8 mouse cellular contexts compared by ENCODE assay signal in the genomic region with DNA sequence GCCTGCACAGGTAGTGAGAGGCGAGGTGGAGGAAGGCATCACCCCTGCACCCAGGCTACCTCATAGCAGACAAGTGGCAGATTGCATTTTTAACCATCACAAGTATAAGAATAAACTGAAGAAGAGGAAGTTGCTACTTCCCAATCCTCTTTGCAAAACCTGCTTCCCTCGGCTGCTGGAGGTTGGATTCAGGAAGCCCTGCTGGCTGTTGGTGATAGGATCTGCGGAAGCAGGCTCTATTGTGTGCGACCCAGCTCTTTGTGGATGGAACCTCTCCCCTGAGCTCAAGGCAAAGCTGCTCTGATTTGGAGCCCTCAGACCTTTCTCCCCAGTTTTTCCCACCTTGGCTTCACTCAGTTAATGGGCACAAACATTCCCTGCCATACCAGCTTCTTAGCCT.
DNase-seq lines count a peak whose midpoint lies in the region; ATAC-seq lines count a peak whose summit lies in the region.

No protein-coding gene starts in this region.

- no peaks in the 10 kb centered on the region for H3K9me3 ChIP-seq in hindbrain, embryonic 13.5 days
- no peaks in the 10 kb centered on the region for H3K9me3 ChIP-seq in hindbrain, embryonic 11.5 days (ENCODE audit: control insufficient read depth, low read length)
- no peaks in the 10 kb centered on the region for H3K9me3 ChIP-seq in embryonic facial prominence, embryonic 11.5 days (replicated peaks; ENCODE audit: control insufficient read depth, low read length)
- H3K9me3 ChIP-seq in kidney, embryonic 16.5 days (ENCODE audit: low read length) = no peaks in the 10 kb centered on the region

- 0 out of 2 replicates have a peak overlapping the region, but pooled peaks have one; percentile 9 for H3K27ac ChIP-seq in hindbrain, embryonic 13.5 days
- no peak overlapping the region for H3K27ac ChIP-seq in hindbrain, embryonic 11.5 days (ENCODE audit: low read depth, low read length)
- 0 out of 2 replicates have a peak overlapping the region, but pooled peaks have one; percentile 20 for H3K27ac ChIP-seq in embryonic facial prominence, embryonic 11.5 days (replicated peaks; ENCODE audit: low read depth, low read length)
- peak overlapping the region; percentile 69 for H3K27ac ChIP-seq in kidney, embryonic 16.5 days (ENCODE audit: low read length)

- peaks cover 46% of the 10 kb centered on the region for H3K36me3 ChIP-seq in hindbrain, embryonic 13.5 days
- no peaks in the 10 kb centered on the region for H3K36me3 ChIP-seq in hindbrain, embryonic 11.5 days (ENCODE audit: control insufficient read depth, insufficient read depth, low read length)
- H3K36me3 ChIP-seq in embryonic facial prominence, embryonic 11.5 days (replicated peaks; ENCODE audit: control insufficient read depth, insufficient read depth, low read depth, low read length) = 0 out of 2 replicates have a peak, but pooled peaks cover 2% of the 10 kb centered on the region
- peaks cover 32% of the 10 kb centered on the region for H3K36me3 ChIP-seq in kidney, embryonic 16.5 days (ENCODE audit: insufficient read depth, low read length)

- no peak overlapping the region for H3K4me2 ChIP-seq in hindbrain, embryonic 13.5 days
- H3K4me2 ChIP-seq in hindbrain, embryonic 11.5 days (replicated peaks; ENCODE audit: low read depth, low read length) = no peak overlapping the region
- H3K4me2 ChIP-seq in embryonic facial prominence, embryonic 11.5 days (ENCODE audit: low read depth, low read length) = no peak overlapping the region
- no peak overlapping the region for H3K4me2 ChIP-seq in kidney, embryonic 16.5 days (replicated peaks; ENCODE audit: low read depth, low read length)

- H3K9ac ChIP-seq in hindbrain, embryonic 13.5 days = no peak overlapping the region
- no peak overlapping the region for H3K9ac ChIP-seq in hindbrain, embryonic 11.5 days (ENCODE audit: low read depth, low read length)
- no peak overlapping the region for H3K9ac ChIP-seq in embryonic facial prominence, embryonic 11.5 days (replicated peaks; ENCODE audit: low read length)
- no peak overlapping the region for H3K9ac ChIP-seq in kidney, embryonic 16.5 days (replicated peaks; ENCODE audit: low read length)

- H3K27me3 ChIP-seq in hindbrain, embryonic 13.5 days = no peaks in the 10 kb centered on the region
- no peaks in the 10 kb centered on the region for H3K27me3 ChIP-seq in hindbrain, embryonic 11.5 days (ENCODE audit: control insufficient read depth, insufficient read depth, low read length)
- H3K27me3 ChIP-seq in embryonic facial prominence, embryonic 11.5 days (ENCODE audit: control insufficient read depth, insufficient read depth, low read length) = no peaks in the 10 kb centered on the region
- no peaks in the 10 kb centered on the region for H3K27me3 ChIP-seq in kidney, embryonic 16.5 days (ENCODE audit: insufficient read depth, low read length)

- no peak for ATAC-seq in hindbrain, embryonic 13.5 days (ENCODE audit: low FRiP score)
- ATAC-seq in hindbrain, embryonic 11.5 days (ENCODE audit: low FRiP score) = no peak
- no peak for ATAC-seq in embryonic facial prominence, embryonic 11.5 days (replicated peaks; ENCODE audit: insufficient number of reproducible peaks, low FRiP score, low TSS enrichment, low read depth)
- 0 out of 2 replicates have a peak, but pooled peaks have one; percentile 52 for ATAC-seq in kidney, embryonic 16.5 days (ENCODE audit: low FRiP score, low TSS enrichment)

- no peak for DNase-seq in hindbrain, embryonic 11.5 days (ENCODE audit: low spot score)
- DNase-seq in embryonic facial prominence, embryonic 11.5 days (ENCODE audit: low spot score) = no peak
- DNase-seq in lung, postnatal 36 days = peak; percentile 61
- no peak for DNase-seq in cerebellum, postnatal 14 days
- no peak for DNase-seq in ovary, postnatal 14 days (ENCODE audit: low spot score)
- DNase-seq in retina, embryonic 14.5 days (ENCODE audit: low spot score) = no peak

- H3K4me3 ChIP-seq in hindbrain, embryonic 13.5 days = no peak overlapping the region
- no peak overlapping the region for H3K4me3 ChIP-seq in hindbrain, embryonic 11.5 days (ENCODE audit: low read depth, low read length)
- H3K4me3 ChIP-seq in embryonic facial prominence, embryonic 11.5 days (ENCODE audit: low read depth, low read length) = no peak overlapping the region
- no peak overlapping the region for H3K4me3 ChIP-seq in kidney, embryonic 16.5 days (ENCODE audit: low read length)

- H3K4me1 ChIP-seq in hindbrain, embryonic 13.5 days (replicated peaks) = 0 out of 2 replicates have a peak, but pooled peaks cover 2% of the 10 kb centered on the region
- H3K4me1 ChIP-seq in hindbrain, embryonic 11.5 days (replicated peaks; ENCODE audit: control insufficient read depth, insufficient read depth, low read length) = no peaks in the 10 kb centered on the region
- no peaks in the 10 kb centered on the region for H3K4me1 ChIP-seq in embryonic facial prominence, embryonic 11.5 days (ENCODE audit: control insufficient read depth, insufficient read depth, low read length)
- H3K4me1 ChIP-seq in kidney, embryonic 16.5 days (ENCODE audit: insufficient read depth, low read length) = no peaks in the 10 kb centered on the region

- 62% methylated on average over 4 of the region's 4 CpGs for WGBS in hindbrain, embryonic 13.5 days
- 56% methylated on average over 4 of the region's 4 CpGs for WGBS in hindbrain, embryonic 11.5 days
- 64% methylated on average over 4 of the region's 4 CpGs for WGBS in embryonic facial prominence, embryonic 11.5 days
- WGBS in kidney, embryonic 16.5 days = 72% methylated on average over 4 of the region's 4 CpGs
